Mouse (Mus musculus): ENCODE results near the gene Thsd4.

GRCm38 (mm10) chr9:60002323-60002722, 519.5 kb downstream of the Thsd4 start:
- TF ChIP-seq CTCF (IDR thresholded peaks at IDR 0.05; ENCODE audit: control insufficient read depth, insufficient read depth, insufficient read length) (no peak), USF1 (IDR thresholded peaks at IDR 0.05; ENCODE audit: low read depth) (no peak), MYOD1 (IDR thresholded peaks at IDR 0.05; ENCODE audit: control insufficient read depth, insufficient read length, low read depth) (no peak), FOSL1 (IDR thresholded peaks at IDR 0.05; ENCODE audit: insufficient read depth, low read length, poor library complexity, severe bottlenecking) (no peak), MYOG (IDR thresholded peaks at IDR 0.05; ENCODE audit: control insufficient read depth, extremely low read depth, insufficient read length) (no peak)
